Mouse (Mus musculus): ENCODE results near the gene Vim. TPM values are rescaled to one million over a fixed set of nuclear protein-coding genes. Genes with fewer than 3 reads are reported as not detected.

Gene Vim
- 3,430 and 4,672 TPM in 2 replicates for polyA plus RNA-seq (2011; ENCODE audit: insufficient read length, low read depth, missing spikeins)

DNA sequence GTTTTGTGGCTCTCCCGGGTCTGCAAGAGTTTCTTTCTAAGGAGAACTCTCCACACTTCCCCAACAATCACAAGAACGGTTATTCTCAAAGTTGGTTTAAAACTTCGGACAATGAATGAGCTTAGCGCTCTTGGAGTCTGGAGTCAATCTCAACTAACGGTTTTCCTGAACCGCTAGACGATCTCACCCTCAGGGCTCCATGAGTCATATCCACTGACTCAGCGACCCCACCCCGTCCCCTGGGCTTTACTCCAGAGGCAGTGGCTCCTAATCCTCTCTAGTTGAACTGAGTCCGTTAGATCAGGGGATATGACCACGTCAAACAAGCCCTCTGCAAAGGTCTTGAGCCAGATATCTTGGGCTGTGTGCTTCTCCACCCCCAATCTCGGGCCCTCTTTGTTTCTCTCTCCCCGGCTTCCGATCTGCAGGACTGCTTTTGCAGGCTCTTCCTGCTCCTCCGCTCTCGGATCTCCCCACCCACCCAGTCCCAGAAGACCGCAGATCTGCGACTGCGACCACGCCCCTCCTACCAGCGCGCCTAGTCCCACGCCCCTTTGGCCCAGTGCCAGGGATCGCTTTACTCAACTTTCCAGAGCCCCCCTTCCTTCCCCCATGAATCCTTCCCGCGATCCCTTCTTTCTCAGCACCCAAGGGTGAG lies at the start of gene Vim:
Gene Vim (plus strand): TSS at position 520 of the 658 bp plus-strand sequence.
- no peak for TF ChIP-seq CTCF (IDR thresholded peaks at IDR 0.05; ENCODE audit: borderline replicate concordance, insufficient read depth, low read length)
- peak; percentile 59 for TF ChIP-seq POLR2A (IDR thresholded peaks at IDR 0.05; ENCODE audit: low read depth, low read length)
- Histone ChIP-seq H3K4me3 (ENCODE audit: insufficient read depth, low read length) (peak within 1 kb of the TSS; percentile 94), H3K27ac (ENCODE audit: insufficient read depth, low read length) (peak within 1 kb of the TSS; percentile 100), H3K4me1 (ENCODE audit: control insufficient read depth, insufficient read depth, low read length) (no peaks in the 10 kb centered on the region)

DNA sequence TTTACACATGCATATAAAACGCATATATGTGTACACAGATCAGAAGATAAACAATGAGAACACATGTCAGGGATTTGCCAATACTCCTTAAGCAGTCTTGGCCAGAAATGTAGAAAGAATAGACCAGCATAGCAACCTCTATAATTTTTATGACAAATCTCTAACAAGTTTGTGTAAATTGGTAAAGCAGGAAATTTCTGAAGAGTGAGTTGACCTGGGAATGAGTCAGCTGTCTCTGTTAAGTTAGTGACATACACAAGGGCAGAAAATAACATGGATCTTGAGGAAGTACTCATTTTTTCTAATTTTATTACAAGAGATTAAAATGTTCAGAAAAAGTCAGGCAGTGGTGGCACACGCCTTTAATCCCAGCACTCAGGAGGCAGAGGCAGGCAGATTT lies 47.5 kb upstream of the Vim start:
- no peak for TF ChIP-seq CTCF (IDR thresholded peaks at IDR 0.05; ENCODE audit: borderline replicate concordance, insufficient read depth, low read length)
- TF ChIP-seq POLR2A (IDR thresholded peaks at IDR 0.05; ENCODE audit: low read depth, low read length): no peak
- Histone ChIP-seq H3K27ac (ENCODE audit: insufficient read depth, low read length) (peak overlapping the region; percentile 86; the same call in 1 of the 2 replicates), H3K4me3 (ENCODE audit: insufficient read depth, low read length) (no peak overlapping the region), H3K4me1 (ENCODE audit: control insufficient read depth, insufficient read depth, low read length) (peaks cover 12% of the 10 kb centered on the region; the same call in 1 of the 2 replicates)

DNA sequence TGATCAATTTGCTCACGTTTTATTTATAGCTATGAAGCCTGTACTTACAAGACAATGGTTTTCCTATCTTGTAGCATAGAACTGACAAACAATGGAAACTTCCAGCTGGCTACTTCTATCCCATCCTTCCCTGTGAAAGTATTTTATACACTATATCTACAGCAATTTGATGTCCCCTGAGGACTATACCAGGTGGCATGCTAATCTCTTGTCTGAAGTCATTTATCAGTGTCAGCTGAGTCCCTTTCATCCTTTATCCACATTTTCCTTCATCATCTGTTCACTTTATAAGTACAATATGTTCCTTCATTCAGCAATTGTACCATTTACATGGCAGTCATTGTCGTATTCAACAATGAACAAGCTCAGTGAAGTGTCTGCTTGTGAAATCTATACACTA lies 46.6 kb upstream of the Vim start:
- no peak overlapping the region for H3K4me3 ChIP-seq (ENCODE audit: insufficient read depth, low read length)
- TF ChIP-seq CTCF (IDR thresholded peaks at IDR 0.05; ENCODE audit: borderline replicate concordance, insufficient read depth, low read length) (no peak), POLR2A (IDR thresholded peaks at IDR 0.05; ENCODE audit: low read depth, low read length) (no peak)
- no peak overlapping the region for H3K27ac ChIP-seq (ENCODE audit: insufficient read depth, low read length)
- peaks cover 12% of the 10 kb centered on the region; the same call in 1 of the 2 replicates for H3K4me1 ChIP-seq (ENCODE audit: control insufficient read depth, insufficient read depth, low read length)

DNA sequence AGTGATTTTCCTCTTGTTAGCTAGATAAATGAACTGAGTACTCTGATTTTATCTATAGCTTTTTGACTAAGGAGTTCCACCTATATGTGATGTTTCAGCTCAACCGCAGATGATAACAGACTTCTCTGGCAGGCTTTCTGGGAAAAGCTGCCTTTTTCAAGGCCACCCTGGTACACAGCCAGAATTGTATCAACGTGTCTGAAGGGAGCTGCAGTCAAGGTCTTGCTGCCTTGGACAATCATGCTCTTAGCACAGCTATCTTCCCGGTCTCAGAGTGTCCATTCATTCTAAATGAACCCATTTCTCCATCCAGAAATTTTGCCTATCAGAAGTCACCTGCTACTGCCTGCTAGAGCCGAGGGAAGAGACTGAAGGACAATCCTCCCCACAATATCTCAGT lies 46.2 kb upstream of the Vim start:
- Histone ChIP-seq H3K27ac (ENCODE audit: insufficient read depth, low read length) (no peak overlapping the region), H3K4me3 (ENCODE audit: insufficient read depth, low read length) (no peak overlapping the region), H3K4me1 (ENCODE audit: control insufficient read depth, insufficient read depth, low read length) (peaks cover 12% of the 10 kb centered on the region; the same call in 1 of the 2 replicates)
- TF ChIP-seq CTCF (IDR thresholded peaks at IDR 0.05; ENCODE audit: borderline replicate concordance, insufficient read depth, low read length) (no peak), POLR2A (IDR thresholded peaks at IDR 0.05; ENCODE audit: low read depth, low read length) (no peak)

DNA sequence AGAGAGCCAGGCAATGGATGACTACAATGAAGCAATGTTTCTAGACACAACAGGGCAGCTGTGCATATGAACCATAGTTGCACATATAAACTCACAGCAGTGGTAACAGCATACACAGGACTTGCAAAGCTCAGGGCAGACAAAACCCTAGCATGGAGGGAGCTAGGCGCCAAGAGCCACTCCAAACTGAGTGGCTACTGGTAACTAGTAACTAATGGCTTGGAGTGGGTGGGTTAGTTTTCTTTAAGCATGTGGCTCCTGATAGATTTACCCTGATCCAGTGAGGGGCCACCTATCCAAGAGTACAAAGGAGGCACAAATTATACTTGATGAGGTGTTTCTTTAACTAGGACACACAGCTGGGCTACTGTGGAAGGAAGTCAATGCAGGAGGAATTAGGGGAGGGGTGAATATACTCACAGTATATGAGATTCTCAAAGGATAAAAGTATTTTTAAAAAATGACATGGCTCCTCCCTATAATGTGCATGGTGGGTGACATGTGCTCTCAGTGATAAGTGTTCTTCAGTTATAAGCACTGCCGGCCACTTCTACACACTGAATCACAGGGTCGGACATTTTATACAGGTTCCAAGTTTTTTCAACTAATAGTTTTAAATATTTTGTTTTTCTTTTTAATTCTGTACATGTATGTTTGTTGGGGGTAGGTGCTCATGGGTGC lies 44.3 kb upstream of the Vim start:
- no peak overlapping the region for H3K27ac ChIP-seq (ENCODE audit: insufficient read depth, low read length)
- TF ChIP-seq POLR2A (IDR thresholded peaks at IDR 0.05; ENCODE audit: low read depth, low read length): no peak
- no peak for TF ChIP-seq CTCF (IDR thresholded peaks at IDR 0.05; ENCODE audit: borderline replicate concordance, insufficient read depth, low read length)

DNA sequence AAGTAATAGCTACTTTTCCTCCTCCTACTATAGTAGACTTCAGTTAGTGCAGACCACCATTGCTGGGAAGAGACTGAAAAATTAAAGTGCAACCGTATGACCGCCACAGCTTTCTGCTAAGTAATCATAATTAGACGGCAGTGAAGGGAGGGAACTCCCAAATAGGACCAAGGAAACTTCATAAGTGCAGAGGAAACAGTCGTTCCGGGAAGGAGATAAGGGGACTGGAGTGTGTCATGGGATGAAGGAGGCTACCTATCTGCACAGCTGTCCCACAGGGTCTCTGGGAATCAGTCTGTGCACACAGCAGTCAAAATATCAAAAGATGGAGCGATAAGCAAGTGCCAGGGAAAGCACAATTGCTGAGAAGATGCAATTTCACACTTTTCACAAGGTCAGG lies 43.1 kb upstream of the Vim start:
- Histone ChIP-seq H3K4me1 (ENCODE audit: control insufficient read depth, insufficient read depth, low read length) (peaks cover 6% of the 10 kb centered on the region; the same call in 1 of the 2 replicates), H3K27ac (ENCODE audit: insufficient read depth, low read length) (no peak overlapping the region), H3K4me3 (ENCODE audit: insufficient read depth, low read length) (no peak overlapping the region)
- TF ChIP-seq POLR2A (IDR thresholded peaks at IDR 0.05; ENCODE audit: low read depth, low read length) (no peak), CTCF (IDR thresholded peaks at IDR 0.05; ENCODE audit: borderline replicate concordance, insufficient read depth, low read length) (no peak)

More for the DNA sequence above, 44.3 kb upstream of the Vim start:
- Histone ChIP-seq H3K4me1 (ENCODE audit: control insufficient read depth, insufficient read depth, low read length) (peaks cover 5% of the 10 kb centered on the region; the same call in 1 of the 2 replicates), H3K4me3 (ENCODE audit: insufficient read depth, low read length) (no peak overlapping the region)

DNA sequence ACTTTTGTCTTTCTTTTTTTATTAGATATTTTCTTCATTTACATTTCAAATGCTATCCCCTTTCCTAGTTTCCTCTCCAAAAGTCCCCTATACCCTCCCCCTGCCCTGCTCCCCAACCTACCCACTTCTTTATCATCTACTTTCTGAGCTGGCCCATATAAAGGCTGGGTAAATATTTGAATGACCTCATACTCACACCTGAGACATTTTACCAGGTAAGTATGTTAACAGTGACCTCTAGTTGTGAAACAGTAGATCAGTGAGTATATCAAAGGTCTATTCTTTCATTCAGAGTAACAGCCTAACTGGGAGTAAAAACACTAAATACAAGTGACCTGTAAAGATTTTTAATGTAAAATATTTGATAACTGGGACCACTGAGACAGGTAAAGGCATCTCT lies 37.0 kb upstream of the Vim start:
- Histone ChIP-seq H3K27ac (ENCODE audit: insufficient read depth, low read length) (no peak overlapping the region), H3K4me3 (ENCODE audit: insufficient read depth, low read length) (no peak overlapping the region), H3K4me1 (ENCODE audit: control insufficient read depth, insufficient read depth, low read length) (peaks cover 3% of the 10 kb centered on the region; the same call in 1 of the 2 replicates)
- no peak for TF ChIP-seq CTCF (IDR thresholded peaks at IDR 0.05; ENCODE audit: borderline replicate concordance, insufficient read depth, low read length)
- no peak for TF ChIP-seq POLR2A (IDR thresholded peaks at IDR 0.05; ENCODE audit: low read depth, low read length)

DNA sequence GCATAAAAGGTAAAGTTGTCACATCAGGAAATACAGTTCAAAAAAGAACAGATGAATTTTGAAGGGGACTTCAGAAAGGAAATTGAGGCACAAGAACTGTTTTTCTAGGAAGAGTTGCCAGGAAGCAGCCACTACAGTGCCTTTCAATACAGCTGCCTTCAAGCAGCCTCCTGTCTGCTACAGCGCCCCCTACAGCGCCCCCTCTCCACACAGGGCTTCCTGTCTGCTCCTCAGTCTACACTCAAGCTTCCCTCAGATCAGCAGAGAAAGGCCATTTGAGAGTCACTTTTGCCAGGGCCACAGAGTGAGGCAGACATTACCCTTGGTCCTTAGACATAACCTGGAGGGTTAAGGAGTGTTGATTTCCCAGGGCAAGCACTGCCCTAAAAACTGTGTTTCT lies 36.0 kb upstream of the Vim start:
- no peak overlapping the region for H3K27ac ChIP-seq (ENCODE audit: insufficient read depth, low read length)
- H3K4me1 ChIP-seq (ENCODE audit: control insufficient read depth, insufficient read depth, low read length): peaks cover 3% of the 10 kb centered on the region; the same call in 1 of the 2 replicates
- no peak overlapping the region for H3K4me3 ChIP-seq (ENCODE audit: insufficient read depth, low read length)
- no peak for TF ChIP-seq CTCF (IDR thresholded peaks at IDR 0.05; ENCODE audit: borderline replicate concordance, insufficient read depth, low read length)
- TF ChIP-seq POLR2A (IDR thresholded peaks at IDR 0.05; ENCODE audit: low read depth, low read length): no peak

DNA sequence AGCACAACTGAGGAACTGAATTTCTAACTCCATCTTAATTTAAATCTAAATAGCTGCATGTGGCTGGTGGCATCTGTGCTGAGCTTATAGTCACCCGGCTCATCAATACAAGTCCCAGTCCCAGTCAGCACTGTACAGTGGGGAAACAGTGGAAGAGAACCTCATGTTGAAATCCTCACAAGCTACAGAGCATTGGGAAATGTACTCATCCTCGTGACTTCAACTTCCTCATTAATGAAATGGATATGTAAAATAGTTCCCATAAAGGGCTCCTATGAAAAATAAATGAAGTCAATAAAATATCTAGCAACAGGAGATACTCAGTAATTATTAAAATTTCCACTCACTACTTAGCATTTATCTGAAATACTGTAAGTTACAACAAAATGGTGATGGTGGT lies 35.5 kb upstream of the Vim start:
- no peak overlapping the region for H3K4me3 ChIP-seq (ENCODE audit: insufficient read depth, low read length)
- H3K4me1 ChIP-seq (ENCODE audit: control insufficient read depth, insufficient read depth, low read length): peaks cover 3% of the 10 kb centered on the region; the same call in 1 of the 2 replicates
- TF ChIP-seq CTCF (IDR thresholded peaks at IDR 0.05; ENCODE audit: borderline replicate concordance, insufficient read depth, low read length) (no peak), POLR2A (IDR thresholded peaks at IDR 0.05; ENCODE audit: low read depth, low read length) (no peak)
- no peak overlapping the region for H3K27ac ChIP-seq (ENCODE audit: insufficient read depth, low read length)

Measured in embryonic fibroblast, embryonic 13.5 days (primary cell).